Mouse (Mus musculus) megakaryocyte, embryonic 14.5 days (primary cell): ENCODE measurements around the gene Gpr146. TPM values are rescaled to one million over a fixed set of nuclear protein-coding genes. Genes with fewer than 3 reads are reported as not detected.

Experiments
- H3K27me3 ChIP-seq: replicated peaks from 2 replicates; pipeline ENCODE3; 2012; ENCODE audit warnings: inconsistent platforms
- H3K36me3 ChIP-seq: replicated peaks from 2 replicates; pipeline ENCODE3; 2012; ENCODE audit warnings: low read length, inconsistent platforms, mixed read lengths
- H3K4me1 ChIP-seq: 2 replicates; pipeline ENCODE4 v1.6.1; 2012; ENCODE audit warnings: inconsistent platforms
- H3K4me3 ChIP-seq: replicated peaks from 2 replicates; pipeline ENCODE3; 2012; ENCODE audit warnings: moderate library complexity, mild to moderate bottlenecking, inconsistent platforms
- H3K9me3 ChIP-seq: 2 replicates; pipeline ENCODE4 v1.6.1; 2012; ENCODE audit warnings: inconsistent platforms
- FLI1 ChIP-seq: IDR thresholded peaks from 2 replicates; pipeline ENCODE4 v1.6.1; 2012; ENCODE audit warnings: low read length, inconsistent platforms, mixed read lengths
- GATA1 ChIP-seq: IDR thresholded peaks from 3 replicates; pipeline ENCODE4 v1.6.1; 2012; ENCODE audit warnings: mixed read lengths, low read length, inconsistent platforms, borderline replicate concordance
- polyA plus RNA-seq: library from polyadenylated mRNA; stranded (reverse); fragments of >175 nt; gene quantifications from 2 replicates; pipeline ENCODE4 v1.2.3, GENCODE M21; 2012; ENCODE audit warnings: low replicate concordance; ENCODE audit not compliant: insufficient read depth

Gpr146 gene
- polyA plus RNA-seq, 1 experiment: 69.9 TPM

DNA sequence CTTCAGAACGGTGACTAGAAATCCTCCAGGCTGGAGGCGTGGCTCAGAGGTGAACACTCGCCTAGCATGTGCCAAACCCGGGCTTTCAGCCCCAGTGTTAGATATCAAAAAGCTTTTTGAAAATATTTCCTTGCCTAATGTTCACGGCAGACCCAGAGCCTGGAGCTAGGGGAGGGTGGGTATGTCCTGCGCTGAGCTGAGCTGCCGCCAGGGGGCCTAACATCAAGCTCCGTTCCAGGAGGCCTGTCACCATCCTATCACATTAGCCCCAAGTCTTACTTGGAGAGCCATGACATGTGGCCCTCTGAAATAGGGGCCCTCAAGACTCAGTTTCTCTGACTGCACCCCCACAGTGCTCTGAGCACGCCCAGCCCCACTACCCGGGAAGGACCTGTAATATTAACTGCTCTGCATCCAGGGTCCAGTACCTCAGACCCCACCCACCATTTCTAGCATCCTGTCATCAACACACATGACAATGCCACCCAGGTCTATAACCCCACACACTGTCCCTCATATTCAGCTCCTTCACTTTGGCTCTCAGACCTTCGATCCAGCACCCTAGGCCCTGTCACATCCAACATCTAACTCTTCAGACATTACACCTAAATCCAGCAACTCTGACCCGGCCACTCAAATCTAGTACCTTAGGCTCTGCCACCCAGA is 33.3 kb upstream of the Gpr146 start:
- no peak for TF ChIP-seq GATA1
- no peak for TF ChIP-seq FLI1
- H3K27me3 ChIP-seq: peaks cover 2% of the 10 kb centered on the region
- no peaks in the 10 kb centered on the region for H3K9me3 ChIP-seq

GRCm38 (mm10) chr5:139344687-139345363 is 32.7 kb upstream of the Gpr146 start:
- H3K4me1 ChIP-seq: peaks cover 54% of the 10 kb centered on the region
- no peak for TF ChIP-seq GATA1
- TF ChIP-seq FLI1: no peak

More for the DNA sequence above, 33.3 kb upstream of the Gpr146 start:
- Histone ChIP-seq H3K36me3 (peaks cover 37% of the 10 kb centered on the region), H3K4me3 (peak overlapping the region; percentile 99), H3K4me1 (peaks cover 55% of the 10 kb centered on the region)

GRCm38 (mm10) chr5:139345364-139345714 is 32.2 kb upstream of the Gpr146 start:
- Histone ChIP-seq H3K36me3 (peaks cover 25% of the 10 kb centered on the region), H3K27me3 (peaks cover 7% of the 10 kb centered on the region), H3K4me3 (peak overlapping the region; percentile 99), H3K4me1 (peaks cover 54% of the 10 kb centered on the region), H3K9me3 (no peaks in the 10 kb centered on the region)
- TF ChIP-seq FLI1 (no peak), GATA1 (no peak)

More at GRCm38 (mm10) chr5:139344687-139345363, 32.7 kb upstream of the Gpr146 start:
- Histone ChIP-seq H3K4me3 (peak overlapping the region; percentile 99), H3K27me3 (peaks cover 2% of the 10 kb centered on the region), H3K36me3 (peaks cover 30% of the 10 kb centered on the region), H3K9me3 (no peaks in the 10 kb centered on the region)

GRCm38 (mm10) chr5:139347225-139347624 is 30.3 kb upstream of the Gpr146 start:
- no peak overlapping the region for H3K4me3 ChIP-seq
- H3K9me3 ChIP-seq: no peaks in the 10 kb centered on the region
- peaks cover 24% of the 10 kb centered on the region for H3K27me3 ChIP-seq
- TF ChIP-seq FLI1 (no peak), GATA1 (no peak)
- peaks cover 66% of the 10 kb centered on the region for H3K4me1 ChIP-seq
- peaks cover 8% of the 10 kb centered on the region for H3K36me3 ChIP-seq

GRCm38 (mm10) chr5:139349713-139350112 is 27.8 kb upstream of the Gpr146 start:
- peaks cover 64% of the 10 kb centered on the region for H3K4me1 ChIP-seq
- no peaks in the 10 kb centered on the region for H3K36me3 ChIP-seq
- TF ChIP-seq FLI1: no peak
- no peak for TF ChIP-seq GATA1
- no peaks in the 10 kb centered on the region for H3K9me3 ChIP-seq
- peaks cover 30% of the 10 kb centered on the region for H3K27me3 ChIP-seq
- no peak overlapping the region for H3K4me3 ChIP-seq

DNA sequence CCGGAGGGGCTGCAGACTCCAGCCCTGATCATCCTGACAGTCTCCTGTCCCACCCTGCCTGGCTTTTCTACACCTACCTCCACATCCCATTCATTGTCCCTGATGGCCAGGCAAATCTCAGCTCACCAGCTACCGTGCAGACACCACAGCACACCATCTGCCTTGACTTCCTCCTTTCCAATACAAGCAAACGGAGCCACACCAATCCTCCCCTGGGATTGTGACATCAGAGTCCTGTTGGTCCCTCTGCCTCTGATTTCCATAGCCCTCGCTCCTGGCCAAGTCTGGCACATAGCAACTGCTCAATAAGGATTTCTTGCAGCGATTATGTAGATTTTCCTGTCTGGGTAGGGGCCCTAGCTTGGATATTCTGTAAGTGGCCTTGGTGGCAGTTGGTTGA is 26.4 kb upstream of the Gpr146 start, which contains the start of gene Cox19:
Cox19 (minus strand) TSS at position 285 of the 400 bp plus-strand sequence.
- peaks cover 32% of the 10 kb centered on the region for H3K27me3 ChIP-seq
- no peaks in the 10 kb centered on the region for H3K9me3 ChIP-seq
- no peak within 1 kb of the TSS for H3K4me3 ChIP-seq
- TF ChIP-seq FLI1: no peak
- no peak for TF ChIP-seq GATA1
- H3K4me1 ChIP-seq: peaks cover 68% of the 10 kb centered on the region
- no peaks in the 10 kb centered on the region for H3K36me3 ChIP-seq

DNA sequence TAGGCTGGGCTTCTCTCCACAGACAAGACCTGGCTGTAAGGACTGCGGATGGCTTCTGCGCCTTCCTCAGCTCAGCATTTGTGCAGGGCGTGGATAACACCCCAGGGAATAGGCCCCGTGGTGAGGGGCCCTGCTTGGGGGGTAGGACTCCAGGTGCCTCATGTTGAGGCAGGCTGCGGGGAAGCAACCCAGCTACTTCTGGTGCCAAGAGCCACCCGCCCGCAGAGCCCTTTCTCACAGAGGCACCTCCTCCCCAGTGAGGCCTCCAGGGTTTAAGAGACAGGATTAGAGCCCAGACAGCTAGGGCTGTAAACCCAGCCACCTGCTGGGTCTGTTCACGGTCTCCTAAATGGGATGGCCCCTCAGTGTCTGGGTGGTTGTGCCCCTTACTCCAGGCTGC is 25.9 kb upstream of the Gpr146 start:
- H3K27me3 ChIP-seq: peaks cover 33% of the 10 kb centered on the region
- no peaks in the 10 kb centered on the region for H3K9me3 ChIP-seq
- H3K4me3 ChIP-seq: no peak overlapping the region
- TF ChIP-seq FLI1: no peak
- no peak for TF ChIP-seq GATA1
- H3K4me1 ChIP-seq: peaks cover 65% of the 10 kb centered on the region
- no peaks in the 10 kb centered on the region for H3K36me3 ChIP-seq

- no peaks in the 10 kb centered on the region for H3K9me3 ChIP-seq
- peaks cover 33% of the 10 kb centered on the region for H3K27me3 ChIP-seq
- no peak within 1 kb of the TSS for H3K4me3 ChIP-seq
- no peaks in the 10 kb centered on the region for H3K36me3 ChIP-seq
- TF ChIP-seq FLI1 (no peak), GATA1 (no peak)
- H3K4me1 ChIP-seq: peaks cover 62% of the 10 kb centered on the region
Observed at GRCm38 (mm10) chr5:139352317-139352716, 25.2 kb upstream of the Gpr146 start, which contains the start of gene Cyp2w1. TSS of gene Cyp2w1 (plus strand) at chr5:139352617.

GRCm38 (mm10) chr5:139353496-139353895 is 24.0 kb upstream of the Gpr146 start:
- Histone ChIP-seq H3K4me1 (peaks cover 68% of the 10 kb centered on the region), H3K27me3 (peaks cover 31% of the 10 kb centered on the region), H3K4me3 (no peak overlapping the region), H3K36me3 (peaks cover 11% of the 10 kb centered on the region), H3K9me3 (no peaks in the 10 kb centered on the region)
- TF ChIP-seq FLI1: no peak
- no peak for TF ChIP-seq GATA1

GRCm38 (mm10) chr5:139353946-139354345 is 23.6 kb upstream of the Gpr146 start:
- Histone ChIP-seq H3K27me3 (peaks cover 31% of the 10 kb centered on the region), H3K4me3 (no peak overlapping the region), H3K4me1 (peaks cover 73% of the 10 kb centered on the region), H3K36me3 (peaks cover 15% of the 10 kb centered on the region), H3K9me3 (no peaks in the 10 kb centered on the region)
- TF ChIP-seq FLI1 (no peak), GATA1 (no peak)
